Mouse (Mus musculus): Measurements from ENCODE around the gene Map2k1. TPM values are rescaled to one million over a fixed set of nuclear protein-coding genes. Genes with fewer than 3 reads are reported as not detected.

Map2k1 gene
- 100 to 1,000 TPM; 128 to 144 TPM for total RNA-seq (2023)

GRCm38 (mm10) chr9:64253021-64253904, at the start of gene Map2k1:
Gene Map2k1, minus strand, starts transcription at chr9:64253631.

GRCm38 (mm10) chr9:64281105-64281780, 27.8 kb upstream of the Map2k1 start, which contains the start of gene Tipin:
Gene Tipin, plus strand, starts transcription at chr9:64281581.

GRCm38 (mm10) chr9:64234768-64235435, 18.5 kb downstream of the Map2k1 start, which contains the start of gene Uchl4:
Gene Uchl4, plus strand, starts transcription at chr9:64235201.

GRCm38 (mm10) chr9:64178974-64179646, 74.3 kb downstream of the Map2k1 start, which contains the start of gene Snapc5:
Gene Snapc5, plus strand, starts transcription at chr9:64179274.

GRCm38 (mm10) chr9:64172816-64173665, 80.4 kb downstream of the Map2k1 start, which contains the start of the genes Zwilch and Rpl4:
Gene Zwilch, minus strand, starts transcription at chr9:64173104.
Gene Rpl4, plus strand, starts transcription at chr9:64173375.

Other genes with a start within 250 kb of the Map2k1 start
- gene Smad6, start 231.6 kb downstream of the Map2k1 start, total RNA-seq (2023): 1 to 10 TPM; 4.2 to 4.6 TPM
- not detected for gene Lctl, start 136.5 kb downstream of the Map2k1 start, total RNA-seq (2023)
- 1 to 10 TPM; 1.0 to 2.8 TPM for gene Zwilch, start 80.5 kb downstream of the Map2k1 start, total RNA-seq (2023)
- 1,000 to 10,000 TPM; 1,059 to 1,121 TPM for gene Rpl4, start 80.3 kb downstream of the Map2k1 start, total RNA-seq (2023)
- 10 to 100 TPM; 30.2 to 33.2 TPM for gene Snapc5, start 74.4 kb downstream of the Map2k1 start, total RNA-seq (2023)
- 1 to 10 TPM in 1 of 2 experiments, under 1 TPM in 1; 0.85 to 1.1 TPM for gene Uchl4, start 18.4 kb downstream of the Map2k1 start, total RNA-seq (2023)
- gene Tipin, start 27.9 kb upstream of the Map2k1 start, total RNA-seq (2023): 1 to 10 TPM; 7.6 to 9.4 TPM
- 10 to 100 TPM; 19.8 to 21.5 TPM for gene Dis3l, start 87.7 kb upstream of the Map2k1 start, total RNA-seq (2023)
- not detected for gene Megf11, start 132.0 kb upstream of the Map2k1 start, total RNA-seq (2023)

All from monocyte, adult 59 days (primary cell).